ENCODE assay signal across 10 mouse cellular contexts in the genomic region with DNA sequence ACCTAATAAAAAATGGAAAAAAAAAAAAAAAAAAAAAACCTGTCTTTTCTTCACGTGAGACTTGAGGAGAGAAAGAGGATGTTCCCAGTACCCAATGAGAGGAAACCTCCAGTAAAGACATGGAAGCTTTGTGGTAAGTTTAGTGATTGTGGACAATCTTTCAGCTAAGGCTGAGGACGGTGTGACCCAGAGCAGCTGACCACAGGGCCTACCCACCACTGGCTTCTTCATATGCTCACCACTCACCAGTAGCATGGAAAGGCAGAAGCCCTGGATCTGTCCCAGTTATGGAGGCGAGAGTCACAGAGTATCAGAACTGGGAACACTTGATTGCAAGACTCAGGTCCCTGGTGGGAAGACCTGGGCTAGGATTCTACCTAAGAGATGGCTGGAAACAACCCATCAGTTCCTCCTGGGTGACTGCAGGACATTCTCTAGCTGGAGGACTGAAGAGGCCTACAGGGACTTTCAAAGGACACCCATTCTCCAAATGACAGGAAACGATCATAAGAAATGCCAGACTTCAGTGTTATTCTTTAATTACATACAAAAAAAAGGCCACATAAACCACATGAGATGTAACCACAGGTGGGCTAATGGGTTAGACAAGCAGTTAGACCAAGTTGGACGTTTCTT.
"Had no signal": no experiment of that assay in that cellular context is flagged by ENCODE, and none has a peak within 500 bp of the region (broad histone marks: within the 10 kb centered on the region; RNA-seq: fewer than 3 reads in every experiment).

No protein-coding gene starts in this region.

- DNase-seq: kidney, postnatal 10 days; kidney, postnatal 36 days; left cerebral cortex, postnatal 4 days; liver, postnatal 0 days; lung, embryonic 14.5 days; midbrain, embryonic 14.5 days; right cerebral cortex, postnatal 25 days; spleen, adult 18-20 months; thymus, postnatal 25 days had no signal

- ATAC-seq: liver, postnatal 0 days; lung, postnatal 0 days had no signal
